Mouse (Mus musculus) T-helper 1 cell (primary cell): ENCODE results near the gene Plcz1.

Source experiments
- in situ Hi-C: fragments of 300-600 bp; cut with MboI, MseI; formaldehyde crosslinking; loops from one replicate; pipeline ENCODE4 v1.15.1; 2025; ENCODE audit warnings: high pct_unique_total_duplicates

The Plcz1 gene

DNA sequence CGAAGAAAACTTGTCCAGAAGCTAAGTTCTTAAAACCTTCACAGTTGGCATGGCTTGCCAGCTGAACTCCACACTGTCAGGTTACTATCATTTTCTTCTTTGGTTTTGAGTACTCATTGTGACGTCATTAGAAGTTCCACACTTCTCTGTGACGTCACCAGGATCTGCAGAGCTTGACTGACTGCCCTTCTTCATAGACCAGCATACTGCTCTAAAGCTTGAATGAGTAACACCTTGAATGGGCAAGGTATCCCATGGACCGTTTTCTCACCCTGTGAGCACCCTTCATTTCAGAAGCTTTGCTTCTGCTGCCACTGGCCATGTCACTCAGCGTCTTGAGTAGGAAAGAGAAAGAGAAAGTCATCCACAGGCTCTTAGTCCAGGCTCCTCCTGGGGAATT, at the start of gene Plcz1:
Gene Plcz1, minus strand, starts transcription at position 101 of the 400 bp plus-strand sequence.
- in situ Hi-C loops = no loop called here

DNA sequence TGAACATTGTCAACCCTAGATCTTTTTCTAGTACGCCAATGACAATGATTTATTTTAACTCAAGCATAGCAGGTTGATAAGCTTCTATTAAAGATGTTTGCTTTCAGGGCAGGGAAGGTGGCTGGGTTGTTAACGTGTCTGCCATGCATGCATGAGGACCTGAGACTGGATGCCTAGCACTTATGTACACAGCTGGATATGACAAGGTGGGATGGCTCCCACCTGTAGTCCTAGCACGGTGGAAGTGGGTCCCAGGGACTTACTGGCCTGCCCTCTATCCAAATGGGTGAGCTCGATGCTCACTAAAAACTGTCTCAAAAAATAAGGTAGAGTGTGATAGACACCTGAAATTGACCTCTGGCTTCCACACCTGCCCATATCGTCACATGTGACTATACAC, 48.6 kb upstream of the Plcz1 start:
- in situ Hi-C loops = no loop called here

DNA sequence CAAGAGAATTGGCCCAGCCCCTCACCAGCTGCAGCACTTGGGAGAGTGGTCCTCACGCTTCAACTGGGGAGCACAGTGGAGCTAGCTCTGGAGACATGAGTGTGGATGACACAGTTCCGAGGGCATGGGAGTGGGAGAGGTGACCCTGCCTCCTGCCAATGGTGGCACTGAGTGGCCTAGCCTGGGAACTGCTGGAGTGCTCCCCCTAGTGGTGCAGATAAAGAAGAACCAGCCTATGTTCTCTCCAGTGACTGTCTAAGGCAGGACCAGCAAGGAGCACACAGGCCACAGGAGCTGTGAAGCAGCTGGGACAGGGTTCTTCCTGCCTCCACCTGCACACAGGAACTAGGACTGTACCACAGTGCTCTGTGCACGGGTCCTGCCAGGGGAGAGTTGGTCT, 40.5 kb upstream of the Plcz1 start:
- in situ Hi-C loops = no loop called here

- in situ Hi-C loops = no loop called here
Measured at GRCm38 (mm10) chr6:140080933-140081332, 39.7 kb upstream of the Plcz1 start.

DNA sequence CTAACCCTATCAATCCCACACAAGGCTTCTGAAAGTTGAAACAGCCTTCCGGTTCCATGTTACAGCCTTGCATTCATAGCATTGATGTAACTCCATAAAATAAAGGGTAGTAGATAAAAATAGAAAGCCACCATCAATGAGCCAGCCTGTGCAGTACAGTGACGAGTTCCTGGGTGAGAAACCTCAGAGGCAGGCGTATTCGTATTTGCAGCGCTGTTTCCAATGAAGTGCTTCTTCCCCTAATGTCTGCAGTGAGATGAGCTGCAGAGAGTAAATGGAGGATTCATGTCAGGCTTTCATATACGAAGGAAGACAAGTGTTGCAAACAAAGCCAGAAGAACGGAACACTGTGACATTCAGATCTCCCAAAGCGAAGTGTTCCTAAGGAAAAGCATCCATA, 27.9 kb upstream of the Plcz1 start:
- in situ Hi-C loops = no loop called here

DNA sequence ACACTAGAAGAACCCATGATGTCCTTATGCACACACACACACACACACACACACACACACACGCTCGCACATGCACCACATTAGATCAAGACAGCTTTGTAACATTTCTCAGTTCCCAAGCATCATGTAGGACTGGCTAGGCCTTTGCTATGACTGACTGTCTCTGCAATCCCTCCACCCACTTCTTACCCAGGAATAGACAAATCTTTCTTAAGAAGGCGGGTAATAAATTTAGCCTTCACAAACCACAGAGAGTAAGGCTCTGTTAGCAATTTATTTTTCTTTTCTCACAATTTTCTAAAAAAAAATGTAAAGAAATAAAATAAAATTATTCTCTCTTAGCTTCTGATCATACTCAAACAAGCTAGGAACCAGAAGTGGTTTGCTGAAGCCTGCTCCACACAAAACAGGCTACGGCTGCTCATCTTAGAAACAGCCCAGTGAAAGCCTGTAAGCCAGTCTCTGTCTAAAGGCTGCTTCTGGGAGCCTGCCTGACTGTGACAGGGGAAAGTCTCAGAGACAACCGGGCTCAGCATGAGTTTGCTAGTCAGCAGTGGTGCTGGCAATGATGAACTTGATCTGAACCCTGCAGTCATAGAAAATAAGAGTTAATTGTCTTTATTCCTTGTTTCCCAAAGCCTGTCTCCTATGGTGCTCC, 13.1 kb upstream of the Plcz1 start:
- in situ Hi-C loops = no loop called here

GRCm38 (mm10) chr6:140051476-140051875, 10.2 kb upstream of the Plcz1 start:
- in situ Hi-C loops = no loop called here

DNA sequence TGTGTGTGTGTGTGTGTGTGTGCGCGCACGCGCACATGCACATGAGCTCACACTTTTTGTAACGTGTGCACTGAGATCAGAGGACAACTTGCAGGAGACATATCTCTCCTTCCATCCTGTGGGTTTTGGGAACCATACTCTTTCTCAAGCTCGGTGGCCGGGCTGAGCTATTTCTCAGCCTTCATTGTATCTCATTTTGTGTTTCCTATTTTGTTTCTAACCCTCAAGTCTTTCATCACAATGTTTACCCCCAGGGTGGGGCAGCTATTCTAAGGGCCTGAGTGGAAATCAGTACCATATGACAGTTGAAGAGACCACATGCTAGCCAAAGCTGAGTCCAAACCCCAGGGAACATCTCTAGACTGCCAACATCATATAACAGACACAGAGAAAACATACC, 305 bp downstream of the Plcz1 start, which contains the start of gene Capza3:
Gene Capza3, plus strand, starts transcription at position 301 of the 400 bp plus-strand sequence.
- in situ Hi-C loops = no loop called here

- in situ Hi-C loops = no loop called here
Measured at GRCm38 (mm10) chr6:140024404-140024803, 16.9 kb downstream of the Plcz1 start.

DNA sequence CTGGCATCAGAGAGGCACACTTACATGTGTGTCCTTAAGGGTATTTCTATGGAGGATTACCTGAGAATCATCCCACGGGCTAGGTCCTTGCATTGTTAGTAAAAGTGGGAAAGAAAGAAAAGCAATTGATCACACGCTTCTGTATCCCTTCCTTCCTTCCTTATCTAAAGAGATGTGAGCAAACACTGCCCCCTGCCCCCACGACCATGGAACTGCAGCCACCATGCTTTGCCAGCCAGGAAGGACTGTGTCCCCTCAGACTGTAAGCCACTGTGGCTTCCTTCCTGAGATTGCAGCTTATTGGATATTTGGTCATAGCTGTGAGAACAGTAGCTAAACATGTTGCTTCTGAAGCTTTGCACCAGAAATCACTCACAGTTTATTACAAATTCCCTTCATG, 36.1 kb downstream of the Plcz1 start:
- in situ Hi-C loops = no loop called here

DNA sequence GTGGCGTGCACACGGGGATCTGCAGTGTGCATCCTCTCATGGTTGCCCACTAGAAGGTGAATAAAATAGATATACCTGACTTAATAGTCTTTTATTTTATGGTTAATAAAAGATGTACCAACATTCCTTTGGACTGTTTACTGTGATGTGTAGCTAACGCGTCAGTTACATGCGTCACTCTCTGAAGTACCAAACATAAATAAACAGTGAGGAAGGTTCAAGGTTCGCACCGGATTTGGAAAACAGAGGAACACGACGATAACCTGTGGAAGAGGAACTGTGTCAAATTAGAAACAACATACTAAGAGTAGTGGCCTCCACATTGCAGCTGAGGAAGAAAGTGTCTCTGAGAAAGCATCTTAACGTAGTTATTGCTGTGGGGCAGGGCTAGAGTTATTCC, 51.7 kb downstream of the Plcz1 start:
- in situ Hi-C loops = no loop called here

DNA sequence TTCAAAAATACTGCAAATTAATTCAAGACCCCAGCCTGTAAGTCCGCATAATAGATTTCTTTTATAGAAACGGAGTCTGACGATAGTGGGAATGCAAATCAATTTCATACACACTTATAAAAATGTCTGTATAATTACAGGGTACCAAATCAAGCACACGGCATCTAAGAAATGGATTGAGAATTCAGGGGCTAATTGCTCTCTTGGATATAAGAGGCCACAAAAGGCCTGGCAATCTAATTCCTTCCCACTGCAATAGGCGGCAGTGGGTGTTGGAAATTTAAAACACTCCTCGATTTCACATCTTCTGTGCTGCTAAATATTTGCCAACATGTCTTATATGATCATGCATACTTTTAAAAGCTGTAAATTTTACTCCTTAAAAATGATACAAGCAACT, 52.2 kb downstream of the Plcz1 start:
- in situ Hi-C loops = no loop called here

GRCm38 (mm10) chr6:139986564-139986963, 54.7 kb downstream of the Plcz1 start:
- in situ Hi-C loops = no loop called here

GRCm38 (mm10) chr6:139984069-139984468, 57.2 kb downstream of the Plcz1 start:
- in situ Hi-C loops = no loop called here

GRCm38 (mm10) chr6:139981061-139981460, 60.2 kb downstream of the Plcz1 start:
- in situ Hi-C loops = no loop called here

GRCm38 (mm10) chr6:139978114-139978513, 63.1 kb downstream of the Plcz1 start:
- in situ Hi-C loops = no loop called here

GRCm38 (mm10) chr6:139974668-139975067, 66.6 kb downstream of the Plcz1 start:
- in situ Hi-C loops = no loop called here

DNA sequence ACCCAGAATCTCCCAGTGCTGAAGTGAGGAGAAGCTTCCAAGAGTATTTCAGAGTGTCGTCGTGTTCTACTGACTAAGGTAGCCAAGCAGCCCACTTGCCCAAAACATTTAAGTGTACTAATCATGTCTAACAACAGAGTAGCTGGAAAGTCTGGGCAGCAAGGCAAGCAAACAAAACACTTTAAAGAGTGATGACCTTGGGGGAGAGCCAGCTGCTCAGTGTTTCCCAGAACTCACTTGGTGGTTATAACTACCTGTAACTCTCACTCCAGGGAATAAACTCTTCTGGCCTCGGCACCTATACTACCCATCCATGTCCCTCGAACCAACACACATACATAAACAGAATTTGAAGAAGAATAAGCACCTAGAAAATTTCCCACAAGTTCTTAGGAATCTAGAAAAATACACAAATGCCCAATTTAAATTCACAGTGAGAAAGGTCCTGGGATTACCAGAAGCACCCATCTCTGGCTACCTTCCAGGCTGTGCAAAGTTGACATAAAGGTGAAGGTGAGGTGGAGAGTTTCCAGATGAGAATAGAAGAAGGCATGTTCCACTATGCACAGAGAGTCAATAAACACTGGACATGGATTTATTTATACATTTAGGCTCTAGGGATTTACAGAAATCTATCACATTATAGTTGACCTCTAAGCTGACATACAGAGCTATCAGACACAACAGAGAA, 69.5 kb downstream of the Plcz1 start:
- in situ Hi-C loops = no loop called here

- in situ Hi-C loops = no loop called here
Measured at GRCm38 (mm10) chr6:139966684-139967083, 74.6 kb downstream of the Plcz1 start.

GRCm38 (mm10) chr6:139964895-139965294, 76.4 kb downstream of the Plcz1 start:
- in situ Hi-C loops = no loop called here

DNA sequence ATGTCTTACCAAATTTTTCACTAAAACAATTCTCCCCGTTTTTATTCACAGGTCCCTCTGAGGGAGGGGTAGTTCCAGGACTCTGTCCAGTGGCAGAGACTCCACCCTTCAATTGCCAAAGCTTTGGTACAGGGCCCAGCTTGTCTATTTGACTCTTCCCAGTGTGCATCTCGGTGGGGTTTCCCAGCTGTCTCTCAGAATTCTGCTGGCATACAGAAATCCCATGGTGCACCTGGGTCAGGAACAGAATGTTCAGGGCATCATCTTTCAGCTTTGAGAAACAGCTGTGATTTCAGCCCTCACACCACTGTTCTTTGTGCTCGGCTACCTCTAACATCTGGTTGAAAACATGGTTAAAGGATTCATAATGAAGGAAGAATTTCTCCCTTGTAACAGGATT, 77.5 kb downstream of the Plcz1 start:
- in situ Hi-C loops = no loop called here

DNA sequence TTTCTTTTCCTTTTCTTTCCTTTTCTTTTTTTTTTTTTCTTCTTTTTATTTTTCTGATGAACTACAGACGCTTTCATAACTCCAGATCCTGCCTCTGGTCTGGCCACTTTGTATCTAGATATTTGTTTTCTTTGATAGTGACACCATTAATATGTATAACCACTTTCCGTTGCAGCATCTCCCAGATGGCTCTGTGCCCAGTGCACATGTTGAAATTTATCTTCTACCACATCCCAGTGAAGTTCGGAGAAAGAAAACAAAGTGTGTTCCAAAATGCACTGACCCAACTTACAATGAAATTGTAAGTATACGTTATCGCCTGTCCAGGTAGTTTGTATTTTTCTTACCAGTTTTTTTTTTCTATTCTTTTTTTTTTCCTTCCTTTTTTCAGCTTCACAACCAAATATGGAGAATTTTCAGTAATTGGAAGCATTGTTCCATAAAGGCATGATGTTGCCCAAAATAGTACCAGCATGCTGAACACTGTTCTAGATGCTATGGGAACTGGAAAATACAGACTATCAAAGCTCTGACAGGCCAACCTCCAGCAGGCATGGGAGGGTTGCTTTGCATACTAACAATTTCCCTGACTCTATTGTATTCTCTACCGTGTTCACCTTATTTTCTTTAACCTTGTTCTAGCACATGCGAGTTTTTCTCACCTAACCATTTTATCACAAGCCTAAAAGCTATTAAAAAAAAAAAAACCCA, 83.6 kb downstream of the Plcz1 start:
- in situ Hi-C loops = no loop called here

GRCm38 (mm10) chr6:139953596-139953995, 87.7 kb downstream of the Plcz1 start:
- in situ Hi-C loops = no loop called here
